Mouse (Mus musculus) kidney, postnatal 36 days (tissue): Measurements from ENCODE around the gene Tppp.
"Not testable (repeated sequence)": the region's sequence is repeated elsewhere in the genome, so short reads cannot be mapped to it uniquely, and the experiment has no call there.

Experiments
- DNase-seq, 2 experiments: peaks; one replicate each; pipeline ENCODE4 v3.0.0; 2021 to 2022; ENCODE audit warnings: mixed read lengths in 2 of 2

Gene Tppp

DNA sequence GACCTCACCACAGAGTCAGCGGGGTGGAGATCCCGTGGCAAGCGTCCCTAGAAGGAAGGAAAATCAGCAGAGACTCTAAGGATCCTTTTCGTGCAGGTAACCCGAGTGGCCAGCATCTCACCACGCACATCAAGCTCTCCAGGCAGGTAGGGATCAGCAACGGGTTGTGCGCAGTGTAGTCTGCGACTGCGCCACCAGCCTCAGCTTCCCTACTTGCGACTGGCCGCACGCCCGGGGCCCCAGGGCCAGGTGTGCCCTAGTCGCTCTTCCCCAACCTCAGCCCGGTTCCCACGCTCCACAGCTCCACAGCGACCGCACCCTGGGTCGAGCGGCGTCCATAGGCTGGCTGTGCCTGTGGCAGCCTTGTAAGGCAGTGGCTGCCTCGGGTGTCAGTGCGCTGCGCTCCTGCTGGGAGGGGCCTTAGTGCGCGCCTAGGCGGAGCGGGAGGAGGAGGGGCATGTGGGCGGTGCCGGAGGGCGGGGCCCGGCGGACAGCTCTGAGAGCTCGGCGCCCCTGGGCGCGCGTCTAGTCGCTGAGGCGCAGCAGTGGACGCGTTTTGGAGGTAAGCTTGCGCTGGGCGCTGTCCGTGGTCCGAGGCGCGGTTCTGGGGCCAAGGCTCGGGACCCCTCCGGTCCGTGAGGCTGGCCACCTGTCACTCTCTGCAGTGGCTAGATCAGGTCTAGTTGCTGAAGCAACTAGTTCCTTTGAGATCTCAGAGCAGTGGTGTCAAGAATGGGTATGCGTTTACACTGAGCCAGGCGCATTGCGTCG is at the start of gene Tppp:
Tppp (plus strand) TSS at position 460 of the 771 bp plus-strand sequence.
- peak; percentile 94 to 96 for DNase-seq

DNA sequence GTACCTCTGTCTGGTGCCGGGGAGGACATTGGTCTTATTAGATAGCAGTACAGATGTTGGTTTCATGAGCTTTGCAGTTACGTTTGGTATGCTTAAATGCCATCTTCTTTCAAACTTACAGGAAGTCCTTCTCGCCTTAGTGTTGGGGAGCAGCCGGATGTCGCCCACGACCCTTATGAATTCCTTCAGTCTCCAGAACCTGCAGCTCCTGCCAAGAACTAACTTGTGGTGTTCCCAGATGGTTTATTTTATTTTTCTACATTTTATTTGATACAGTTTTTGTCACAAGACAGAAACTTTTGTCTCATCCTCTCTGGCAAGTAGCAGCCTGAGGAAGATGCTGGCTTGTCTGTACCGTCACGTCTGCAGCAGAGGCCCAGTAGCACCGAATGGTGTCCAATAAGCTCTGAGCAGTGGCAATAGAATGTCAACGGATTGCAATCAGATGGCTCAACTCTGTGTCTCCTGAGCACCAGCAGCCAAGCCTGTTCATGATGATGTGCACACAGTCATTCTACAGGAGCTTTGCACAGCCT is 49.0 kb upstream of the Tppp start:
- no peak for DNase-seq

DNA sequence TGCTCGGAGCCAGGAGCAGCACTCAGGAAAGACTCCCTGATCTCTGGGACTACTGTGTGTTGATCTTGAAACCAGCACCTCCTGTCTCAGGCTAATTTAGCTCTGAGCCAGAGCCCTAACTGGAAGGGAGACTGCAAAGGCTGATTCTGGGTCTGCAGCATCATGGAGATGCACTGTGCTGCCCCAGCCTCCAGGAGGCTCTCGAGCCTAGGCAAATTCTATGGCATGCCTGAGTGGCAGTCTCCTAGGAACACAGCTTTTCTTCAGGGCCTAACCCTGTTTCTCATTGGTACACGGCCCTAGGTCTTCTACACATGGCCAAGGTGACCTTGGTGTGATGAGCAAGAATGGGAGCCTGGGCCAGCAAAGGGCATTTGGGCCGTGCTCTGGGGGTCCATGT is 48.0 kb upstream of the Tppp start:
- DNase-seq: no peak

DNA sequence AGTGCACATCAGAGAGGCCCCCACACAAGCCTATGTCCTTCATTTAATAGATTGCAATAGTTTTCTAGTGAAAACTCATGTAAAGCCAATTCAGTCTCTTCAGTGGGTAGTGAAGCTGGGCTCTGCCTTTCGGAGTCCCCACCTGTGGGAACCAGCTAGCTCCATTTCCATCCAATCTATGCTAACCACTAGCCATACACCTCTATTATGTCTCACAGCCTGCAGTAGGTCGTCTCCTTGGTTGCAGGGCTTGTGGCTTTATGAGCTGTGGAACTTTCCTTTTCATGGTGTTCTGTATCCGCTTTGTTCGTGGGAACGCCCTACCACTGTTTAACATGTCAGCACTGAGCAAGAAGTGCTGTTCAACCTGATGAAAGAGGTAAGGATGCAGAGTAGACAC is 45.7 kb upstream of the Tppp start, which contains the start of gene Zdhhc11:
Zdhhc11 (plus strand) TSS at position 301 of the 400 bp plus-strand sequence.
- DNase-seq: no peak

DNA sequence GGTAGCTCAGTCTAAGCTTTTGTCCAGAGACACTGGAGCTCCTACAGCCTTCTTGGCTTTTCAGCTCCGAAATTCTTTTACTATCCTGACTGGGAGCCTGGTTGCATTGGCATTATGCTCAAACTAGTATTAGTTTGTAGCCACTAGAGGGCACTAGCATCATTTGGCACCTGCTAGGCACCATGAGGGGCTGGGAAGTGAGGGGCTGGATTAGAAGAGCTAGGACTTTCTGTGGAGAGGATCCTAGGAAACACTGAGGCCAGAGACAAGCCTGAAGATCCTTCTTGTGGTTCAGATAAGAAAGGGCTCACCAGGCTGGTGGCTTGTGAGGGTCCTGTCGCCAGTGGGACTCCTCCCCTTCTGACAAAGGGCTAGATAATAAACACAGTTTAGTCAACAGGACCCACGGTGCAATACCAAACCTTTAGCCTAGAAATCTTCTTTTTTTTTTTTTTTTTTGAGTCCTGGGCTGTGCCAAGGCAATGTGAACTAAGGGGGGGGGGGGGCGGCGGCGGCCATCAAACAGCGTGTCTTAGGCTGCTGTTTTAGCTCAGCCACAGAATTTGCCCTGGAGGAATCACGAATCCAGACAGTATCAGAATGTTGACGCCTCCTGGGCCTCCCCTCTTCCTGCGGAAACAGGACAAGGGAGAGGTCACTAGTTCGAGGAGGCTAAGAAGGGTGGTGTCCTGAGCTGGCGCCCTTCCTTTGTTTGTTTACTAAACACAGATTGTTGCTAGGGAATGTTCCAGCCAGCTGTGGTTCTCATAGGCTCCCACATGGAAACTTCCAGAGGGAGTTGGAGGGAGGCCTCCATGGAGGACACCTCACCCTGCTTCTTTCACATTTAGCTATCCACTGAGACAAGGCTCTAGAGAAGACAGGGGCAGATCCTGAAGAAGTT is 38.4 kb upstream of the Tppp start:
- peak; percentile 72 to 89 for DNase-seq

DNA sequence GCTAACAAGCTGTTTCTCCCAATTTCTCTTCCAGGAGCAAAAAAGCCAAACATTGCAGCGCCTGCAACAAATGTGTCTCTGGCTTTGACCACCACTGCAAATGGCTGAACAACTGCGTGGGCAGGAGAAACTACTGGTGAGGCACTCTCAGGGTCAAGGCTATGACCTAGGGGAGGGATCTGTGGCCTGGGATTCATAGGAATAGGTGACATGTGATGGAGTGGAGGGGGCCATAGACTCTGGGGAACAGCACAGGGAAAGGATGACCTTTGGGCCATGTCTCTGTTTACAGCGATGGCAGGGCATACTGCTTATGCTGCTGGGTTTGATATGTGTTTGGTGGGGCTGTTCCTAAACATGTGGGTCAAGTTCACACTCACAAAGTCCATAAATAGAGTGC is 34.7 kb upstream of the Tppp start:
- no peak for DNase-seq

DNA sequence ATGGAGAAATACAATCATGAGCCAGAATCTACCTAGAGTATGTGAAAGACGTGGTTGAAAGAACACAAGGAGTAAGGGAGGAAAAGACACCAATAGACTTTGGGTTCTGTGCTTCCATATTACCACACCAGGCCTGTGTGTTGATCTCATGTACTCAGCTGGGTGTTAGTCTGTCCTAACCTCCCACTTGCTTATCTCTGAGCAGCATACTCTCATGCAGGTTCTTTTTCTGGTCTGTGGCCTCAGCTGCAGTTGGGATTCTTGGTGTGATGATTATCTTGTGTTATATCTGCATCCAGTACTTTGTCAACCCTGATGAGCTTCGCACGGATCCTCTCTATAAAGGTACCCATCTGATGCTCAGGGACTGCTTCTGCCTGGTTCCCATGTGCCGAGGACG is 32.3 kb upstream of the Tppp start:
- no peak for DNase-seq

DNA sequence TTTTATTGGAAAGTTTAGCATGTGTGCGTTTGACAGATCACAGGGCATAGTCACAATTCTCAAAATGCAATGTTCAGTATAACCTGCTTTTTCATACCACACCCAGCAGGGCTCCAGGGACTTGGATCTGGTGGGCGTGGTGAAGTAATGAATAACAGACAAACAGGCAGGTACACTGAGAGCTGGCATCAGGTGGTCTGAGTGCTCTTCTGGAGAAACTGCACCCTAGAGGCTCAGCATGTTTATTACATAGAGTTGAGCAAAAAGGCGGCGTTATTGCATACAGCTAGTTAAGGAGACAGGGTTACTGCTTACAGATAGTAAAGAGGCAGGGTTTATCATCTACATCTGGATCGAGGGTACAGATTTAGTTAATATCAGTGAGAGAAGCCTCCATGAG is 18.9 kb upstream of the Tppp start:
- no peak for DNase-seq

DNA sequence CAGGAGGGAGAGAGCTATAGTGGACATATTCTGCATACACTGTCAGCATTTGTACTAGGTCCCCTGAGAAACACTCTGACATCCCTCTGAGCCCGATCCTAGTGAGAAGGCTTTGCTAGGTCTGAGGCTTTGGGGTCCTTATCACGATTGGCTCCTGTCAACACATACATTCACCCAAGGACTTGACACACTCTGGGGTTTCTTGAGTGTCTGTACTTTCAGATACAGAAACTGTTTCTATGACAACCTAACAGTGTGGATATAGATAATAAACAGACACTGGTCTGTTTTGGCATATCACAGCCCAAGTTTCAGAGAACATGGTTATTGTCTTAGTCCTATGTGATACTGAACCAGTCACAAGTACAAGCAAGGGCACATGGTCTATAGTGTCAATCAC is 18.4 kb upstream of the Tppp start:
- DNase-seq: no peak

DNA sequence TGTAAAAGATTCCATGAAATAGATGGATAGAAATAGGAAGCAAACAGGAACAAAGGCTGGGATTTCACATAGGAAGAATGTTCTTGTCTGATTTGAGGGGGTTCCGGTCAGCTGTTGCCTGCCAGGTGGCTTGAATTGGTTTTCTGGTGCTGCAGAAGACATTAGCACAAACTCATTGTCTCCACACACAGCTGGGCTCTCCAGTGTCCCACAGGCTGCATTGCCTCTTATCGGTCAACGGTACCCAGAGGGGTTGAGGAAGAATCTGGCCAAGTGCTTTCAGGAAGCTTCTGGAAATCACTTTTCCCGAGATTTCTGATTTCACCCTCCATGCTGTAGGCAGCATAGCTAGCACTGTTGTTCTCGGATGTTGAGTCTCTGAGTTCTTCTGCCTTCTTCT is 17.9 kb upstream of the Tppp start:
- no peak for DNase-seq

DNA sequence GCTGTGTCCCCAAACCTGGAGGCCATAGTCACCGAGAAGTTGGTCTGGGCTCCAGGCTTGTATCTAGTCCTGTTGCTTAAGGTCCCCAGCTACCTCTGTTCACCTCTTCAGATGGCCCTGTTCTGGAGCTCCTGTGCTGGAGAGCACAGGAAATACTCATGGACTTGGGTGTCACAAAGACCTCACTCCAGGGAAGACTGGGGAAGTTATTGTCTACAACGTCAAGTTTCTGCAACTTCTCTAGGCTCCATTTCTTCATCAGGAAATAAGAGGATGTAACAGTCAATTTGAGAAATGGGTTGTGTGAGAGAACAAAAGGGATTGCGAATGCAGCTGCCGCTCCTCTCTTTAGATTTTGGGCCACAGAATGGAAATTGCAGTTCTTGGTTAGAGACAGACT is 12.8 kb upstream of the Tppp start:
- no peak for DNase-seq

DNA sequence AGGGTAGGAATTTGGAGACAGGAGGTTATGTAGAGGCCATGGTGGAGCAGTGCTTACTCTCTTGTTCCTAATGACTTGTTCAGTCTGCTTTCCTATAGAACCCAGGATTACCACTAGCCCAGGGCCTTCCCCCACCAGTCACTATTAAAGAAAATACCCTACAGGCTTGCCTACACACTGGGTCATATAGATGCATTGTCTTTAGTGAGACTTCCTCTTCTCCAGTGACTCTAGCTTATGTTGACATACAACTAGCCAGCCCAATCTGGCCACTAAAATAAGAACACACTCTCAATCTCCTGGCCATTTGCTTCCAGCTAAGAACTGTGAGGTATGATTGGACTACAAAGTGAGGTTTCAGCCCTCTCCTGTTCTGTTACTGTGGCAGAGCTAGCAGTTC is 8.7 kb upstream of the Tppp start:
- DNase-seq: no peak

DNA sequence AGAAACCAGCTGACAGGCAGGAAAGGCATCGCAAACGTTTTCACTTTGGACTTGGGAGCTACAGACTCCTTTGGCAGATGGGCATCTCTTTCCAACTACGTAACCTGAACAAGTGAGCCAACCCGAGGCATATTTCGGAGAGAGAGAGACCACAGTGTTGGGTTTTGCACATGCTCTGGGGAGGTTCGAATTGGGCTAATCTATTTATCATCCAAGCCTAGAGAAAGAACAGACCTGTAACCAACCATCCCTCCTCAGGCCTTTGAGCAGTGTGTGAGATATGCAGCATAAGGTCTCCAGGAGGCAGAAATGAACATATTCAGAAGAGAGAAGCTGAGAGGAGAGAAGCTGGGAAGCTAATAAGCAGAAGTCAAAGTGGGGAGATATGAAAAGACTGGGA is 8.2 kb upstream of the Tppp start:
- no peak for DNase-seq

DNA sequence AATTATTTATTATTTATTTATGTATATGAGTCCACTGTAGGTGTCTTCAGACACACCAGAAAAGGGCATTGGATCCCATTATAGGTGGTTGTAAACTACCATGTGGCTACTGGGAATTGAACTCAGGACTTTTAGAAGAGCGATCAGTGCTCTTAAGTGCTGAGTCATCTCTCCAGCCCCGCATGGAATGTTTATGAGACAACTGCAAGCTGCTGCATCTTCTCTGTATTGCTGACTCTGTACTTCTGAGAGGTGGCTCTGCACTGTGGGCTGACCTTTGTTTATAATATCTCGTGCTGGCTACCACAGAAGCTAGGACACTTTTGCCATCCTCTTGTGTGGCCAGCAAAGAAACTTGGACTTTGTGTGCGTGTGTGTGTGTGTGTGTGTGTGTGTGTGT is 7.7 kb upstream of the Tppp start:
- no peak for DNase-seq

DNA sequence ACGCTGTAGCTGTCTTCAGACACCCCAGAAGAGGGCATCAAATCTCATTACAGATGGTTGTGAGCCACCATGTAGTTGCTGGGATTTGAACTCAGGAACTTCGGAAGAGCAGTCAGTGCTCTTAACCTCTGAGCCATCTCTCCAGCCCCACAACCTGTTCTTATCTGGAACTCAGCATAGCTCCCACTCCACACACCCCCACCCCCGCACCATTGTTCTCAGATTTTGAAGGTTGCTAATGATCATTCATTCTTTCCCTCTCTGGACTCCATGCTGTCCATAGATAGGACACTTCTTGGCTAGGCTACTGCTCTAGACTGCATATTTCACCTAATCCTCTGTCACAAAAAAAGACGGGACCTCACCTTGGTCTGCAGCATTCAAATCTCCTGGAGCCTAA is 2.3 kb upstream of the Tppp start:
- not testable (repeated sequence) for DNase-seq

DNA sequence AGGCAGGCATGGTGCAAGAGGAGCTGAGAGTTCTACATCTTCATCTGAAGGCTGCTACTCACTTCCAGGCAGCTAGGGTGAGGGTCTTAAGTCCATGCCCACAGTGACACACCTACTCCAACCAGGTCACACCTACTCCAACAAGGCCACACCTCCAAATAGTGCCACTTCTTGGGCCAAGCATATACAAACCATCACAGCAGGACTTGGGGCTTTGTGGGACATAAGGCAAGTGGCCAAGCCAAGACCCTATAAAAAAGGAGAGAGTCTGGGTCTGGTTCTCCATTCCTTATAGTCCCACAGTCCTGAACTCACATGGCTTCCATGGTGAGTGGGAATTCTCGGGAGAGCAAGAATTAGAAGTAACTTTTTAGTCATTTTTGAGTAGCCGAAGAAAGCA is 991 bp upstream of the Tppp start:
- not testable (repeated sequence) for DNase-seq

DNA sequence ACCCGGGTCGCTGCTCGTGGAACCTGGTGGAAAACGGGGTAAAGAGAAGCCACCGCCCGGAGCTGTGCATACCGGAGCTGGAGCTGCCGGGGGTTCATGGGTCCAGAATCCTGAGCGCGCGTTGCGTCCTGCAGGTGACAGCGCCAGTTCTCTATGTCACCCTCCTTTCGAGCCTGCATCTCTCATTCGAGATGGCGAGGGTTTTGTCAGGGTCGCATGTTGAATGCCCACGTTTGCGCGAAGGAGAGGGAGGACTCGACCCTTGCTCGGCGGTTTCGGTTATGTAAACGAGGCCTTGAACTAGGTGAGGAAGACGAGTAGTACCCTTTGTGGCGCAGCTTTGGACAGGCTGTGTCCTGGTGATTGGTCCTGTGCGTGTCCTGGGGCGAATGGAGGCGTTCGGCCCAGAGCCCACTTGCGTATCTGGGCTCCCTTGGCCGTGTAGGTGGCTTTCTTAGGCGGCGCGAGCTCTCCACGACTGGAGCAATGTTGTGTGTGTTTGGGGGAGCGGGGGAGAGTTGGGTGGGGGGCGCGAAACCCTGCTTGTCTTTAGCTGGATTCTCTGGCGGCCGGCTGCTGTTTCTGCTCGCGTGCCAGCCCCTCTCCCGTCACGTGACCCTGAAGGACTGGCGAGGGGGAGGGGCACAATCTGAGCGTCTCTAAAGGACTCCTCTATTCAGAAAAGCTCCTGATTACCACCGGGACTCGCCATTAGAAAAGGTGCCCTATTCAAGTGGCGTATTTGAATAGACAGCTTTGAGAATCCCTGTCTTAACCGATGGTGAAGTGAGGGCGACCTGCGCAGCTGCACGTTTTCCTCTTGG is 796 bp downstream of the Tppp start:
- peak; percentile 59 to 80 for DNase-seq

DNA sequence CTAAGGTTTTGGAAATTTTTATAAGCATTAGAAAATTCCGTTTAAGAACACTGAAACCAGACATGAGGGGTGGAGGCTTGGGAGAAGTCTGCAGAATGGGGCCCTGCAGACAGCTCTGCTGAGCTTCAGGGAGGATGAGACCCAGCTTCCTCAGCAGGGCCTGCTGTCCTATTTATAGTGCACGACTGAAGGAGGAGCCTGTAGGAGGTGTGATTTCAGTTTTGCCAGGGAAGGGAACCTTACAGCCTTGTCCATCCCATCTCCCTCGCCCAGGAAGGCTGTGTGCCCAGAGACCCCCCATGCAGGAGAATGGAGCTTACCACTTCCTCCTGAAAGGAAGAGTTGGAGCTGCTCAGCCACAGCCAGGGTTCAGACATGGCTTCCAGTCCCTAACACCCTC is 1.5 kb downstream of the Tppp start:
- no peak for DNase-seq

DNA sequence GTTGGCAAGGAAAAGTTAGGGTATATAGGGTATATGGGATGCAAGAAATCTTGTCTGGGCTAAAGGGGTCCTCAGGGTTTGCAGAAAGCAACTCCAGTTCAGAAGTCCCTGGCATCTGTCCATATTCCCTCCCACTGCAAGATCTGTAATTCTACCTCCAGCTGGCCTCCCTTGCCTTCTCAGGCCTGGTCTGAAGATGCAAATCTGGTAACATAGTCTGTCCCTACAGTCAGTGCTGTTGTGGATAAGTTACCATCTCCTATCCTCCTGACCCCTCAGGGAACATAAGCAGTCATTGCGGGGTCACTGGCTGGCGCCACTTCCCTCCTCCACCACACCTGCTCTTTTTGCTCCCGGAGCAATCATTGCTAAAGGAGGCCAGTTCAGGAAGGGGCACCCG is 6.7 kb downstream of the Tppp start:
- no peak for DNase-seq

DNA sequence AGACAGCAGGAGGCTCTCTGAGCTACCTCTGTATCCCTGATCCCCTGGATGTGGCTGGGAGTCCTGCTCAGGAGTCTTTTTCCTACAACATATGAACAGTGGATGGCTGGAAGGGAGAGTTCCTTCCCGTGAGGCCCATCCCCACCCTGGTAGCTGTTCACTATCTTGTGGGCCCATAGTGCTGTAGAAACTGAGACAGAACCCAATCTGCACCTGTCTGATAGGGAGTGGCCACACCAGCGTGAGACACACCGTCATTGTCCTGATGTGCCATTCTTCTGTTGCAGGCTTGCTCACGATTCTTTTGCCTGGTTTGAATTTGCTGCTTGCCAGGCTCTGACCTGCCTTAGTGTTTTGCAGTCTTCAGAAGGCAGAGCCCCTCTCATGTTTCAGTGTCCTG is 8.2 kb downstream of the Tppp start:
- DNase-seq: no peak

DNA sequence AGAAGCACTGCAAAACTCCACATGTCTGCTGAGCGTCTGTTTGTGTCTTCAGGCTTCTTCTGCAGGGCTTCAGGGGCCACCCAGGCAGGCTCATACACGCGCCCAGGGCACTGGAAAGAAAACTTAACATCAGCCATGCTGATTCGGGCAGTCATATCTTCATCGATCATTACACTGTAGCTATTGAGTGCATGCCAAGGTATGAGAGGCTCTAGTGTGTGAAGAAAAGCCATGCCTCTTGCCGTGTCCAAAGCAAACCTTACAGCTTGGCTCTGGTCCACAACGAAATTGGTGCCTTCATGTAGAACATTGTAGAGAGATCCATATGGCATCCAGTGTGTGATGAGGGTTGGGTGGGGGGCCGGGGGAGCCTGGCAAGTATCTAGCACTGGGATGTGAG is 9.8 kb downstream of the Tppp start:
- DNase-seq: not testable (repeated sequence)

DNA sequence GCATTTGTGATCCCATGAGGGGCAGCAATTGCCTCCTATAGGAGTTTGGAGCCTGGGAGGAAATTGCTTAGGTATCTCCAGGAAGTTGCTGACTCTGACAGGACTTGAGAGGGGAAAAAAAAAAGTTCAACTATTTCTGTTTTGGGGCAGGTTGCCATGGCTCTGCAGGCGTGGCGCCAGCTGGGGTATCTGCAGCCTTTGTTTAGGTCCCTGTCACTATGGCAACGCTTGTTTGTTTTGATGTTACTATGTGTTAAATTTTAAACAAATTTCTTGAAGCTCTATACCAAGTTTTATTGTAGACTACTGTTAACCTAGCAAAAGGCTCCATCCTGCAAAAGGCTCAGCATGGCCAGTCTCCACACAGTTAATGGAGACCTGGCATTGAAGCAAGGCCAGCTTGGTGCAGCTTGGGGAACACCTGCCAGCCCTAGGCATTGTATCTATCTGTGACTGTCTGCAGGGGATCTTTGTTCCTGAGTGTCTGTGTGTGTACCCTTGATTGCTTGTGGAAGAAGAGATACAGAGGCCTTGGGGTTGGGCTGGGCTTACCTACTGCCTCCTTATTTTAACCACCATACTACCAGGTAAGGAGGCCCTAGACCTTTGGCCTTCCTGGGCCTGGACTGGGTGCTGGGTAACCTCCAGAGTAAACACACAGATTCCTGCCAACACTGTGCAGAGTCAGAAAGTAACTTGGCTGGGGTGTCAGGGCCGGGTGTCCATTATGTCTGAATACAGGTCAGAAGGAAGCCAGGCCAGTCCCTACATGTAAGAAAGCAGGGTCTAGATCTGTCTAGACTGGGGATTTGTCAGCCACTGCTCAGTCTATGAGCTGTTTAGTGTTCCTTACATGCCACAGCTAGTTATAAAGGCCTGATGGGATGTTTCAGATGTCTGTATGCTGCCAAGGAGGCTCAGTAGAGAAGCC is 16.2 kb downstream of the Tppp start:
- DNase-seq: peak; percentile 53
